ENCODE assay signal across 11 mouse cellular contexts in genomic region chr9:54112726-54113125, GRCm38 (mm10). TPM values are rescaled to one million over a fixed set of nuclear protein-coding genes. Genes with fewer than 3 reads are reported as not detected.
DNase-seq lines count a peak whose midpoint lies in the region; ATAC-seq and TF ChIP-seq lines count a peak whose summit lies in the region.
"Had no signal": no experiment of that assay in that cellular context is flagged by ENCODE, and none has a peak within 500 bp of the region (broad histone marks: within the 10 kb centered on the region; RNA-seq: fewer than 3 reads in every experiment).

No protein-coding gene starts in this region.

- H3K9ac ChIP-seq in kidney, embryonic 14.5 days (ENCODE audit: low read depth, low read length), result no peak overlapping the region
- no peak overlapping the region for H3K9ac ChIP-seq in midbrain, embryonic 14.5 days (replicated peaks; ENCODE audit: low read length)
- H3K9ac ChIP-seq in midbrain, embryonic 15.5 days, result no peak overlapping the region
- H3K9ac ChIP-seq: limb, embryonic 15.5 days had no signal

- no peak overlapping the region for H3K27ac ChIP-seq in kidney, adult 2 months (ENCODE audit: insufficient read depth, low read depth, low read length)
- H3K27ac ChIP-seq in kidney, embryonic 14.5 days (ENCODE audit: low read depth, low read length), result no peak overlapping the region
- H3K27ac ChIP-seq in midbrain, embryonic 14.5 days (replicated peaks; ENCODE audit: low read depth, low read length), result no peak overlapping the region
- no peak overlapping the region for H3K27ac ChIP-seq in midbrain, embryonic 15.5 days
- H3K27ac ChIP-seq: limb, embryonic 15.5 days had no signal

- H3K36me3 ChIP-seq in kidney, adult 2 months (ENCODE audit: control insufficient read depth, insufficient read depth, low read length), result no peaks in the 10 kb centered on the region
- no peaks in the 10 kb centered on the region for H3K36me3 ChIP-seq in kidney, embryonic 14.5 days (ENCODE audit: control insufficient read depth, insufficient read depth, low read length)
- H3K36me3 ChIP-seq in midbrain, embryonic 14.5 days (ENCODE audit: control insufficient read depth, insufficient read depth, low read length), result no peaks in the 10 kb centered on the region
- no peaks in the 10 kb centered on the region for H3K36me3 ChIP-seq in midbrain, embryonic 15.5 days (replicated peaks)
- H3K36me3 ChIP-seq: limb, embryonic 15.5 days had no signal

- H3K27me3 ChIP-seq in kidney, adult 2 months (replicated peaks; ENCODE audit: control insufficient read depth, insufficient read depth, low read length), result no peaks in the 10 kb centered on the region
- H3K27me3 ChIP-seq in kidney, embryonic 14.5 days (ENCODE audit: control insufficient read depth, insufficient read depth, low read length), result no peaks in the 10 kb centered on the region
- no peaks in the 10 kb centered on the region for H3K27me3 ChIP-seq in midbrain, embryonic 14.5 days (ENCODE audit: control insufficient read depth, insufficient read depth, low read length)
- no peaks in the 10 kb centered on the region for H3K27me3 ChIP-seq in midbrain, embryonic 15.5 days (replicated peaks)
- H3K27me3 ChIP-seq: limb, embryonic 15.5 days had no signal

- no peak overlapping the region for H3K4me3 ChIP-seq in kidney, adult 2 months (ENCODE audit: insufficient read depth, low read depth, low read length)
- no peak overlapping the region for H3K4me3 ChIP-seq in kidney, embryonic 14.5 days (ENCODE audit: low read length)
- H3K4me3 ChIP-seq in midbrain, embryonic 14.5 days (replicated peaks; ENCODE audit: low read depth, low read length), result no peak overlapping the region
- no peak overlapping the region for H3K4me3 ChIP-seq in midbrain, embryonic 15.5 days
- H3K4me3 ChIP-seq: limb, embryonic 15.5 days; myocyte had no signal

- H3K4me2 ChIP-seq in kidney, embryonic 14.5 days (replicated peaks; ENCODE audit: low read depth, low read length), result no peak overlapping the region
- no peak overlapping the region for H3K4me2 ChIP-seq in midbrain, embryonic 14.5 days (ENCODE audit: low read length)
- H3K4me2 ChIP-seq in midbrain, embryonic 15.5 days, result no peak overlapping the region
- H3K4me2 ChIP-seq: limb, embryonic 15.5 days had no signal

- no peak for TF ChIP-seq POLR2A in kidney, adult 2 months (IDR thresholded peaks at IDR 0.05; ENCODE audit: low read depth, low read length)

- no peaks in the 10 kb centered on the region for H3K4me1 ChIP-seq in kidney, adult 2 months (ENCODE audit: control insufficient read depth, insufficient read depth, low read length)
- H3K4me1 ChIP-seq in kidney, embryonic 14.5 days (ENCODE audit: control insufficient read depth, insufficient read depth, low read length), result no peaks in the 10 kb centered on the region
- H3K4me1 ChIP-seq in midbrain, embryonic 14.5 days (ENCODE audit: control insufficient read depth, insufficient read depth, low read length), result no peaks in the 10 kb centered on the region
- H3K4me1 ChIP-seq in midbrain, embryonic 15.5 days, result no peaks in the 10 kb centered on the region
- H3K4me1 ChIP-seq: limb, embryonic 15.5 days had no signal

- DNase-seq in kidney, adult 2 months, result peak; percentile 13
- peak; percentile 76 for DNase-seq in midbrain, embryonic 14.5 days
- DNase-seq in adipocyte (ENCODE audit: low spot score), result peak; percentile 19
- peak; percentile 3 for DNase-seq in mesoderm, embryonic 11.5 days (ENCODE audit: low read depth, low spot score)
- DNase-seq in T-cell, adult 2 months (ENCODE audit: low spot score), result no peak

- H3K9me3 ChIP-seq in kidney, embryonic 14.5 days (ENCODE audit: control insufficient read depth, low read length), result no peaks in the 10 kb centered on the region; the same call in 1 of the 2 replicates
- 0 out of 2 replicates have a peak, but pooled peaks cover 8% of the 10 kb centered on the region for H3K9me3 ChIP-seq in midbrain, embryonic 14.5 days (ENCODE audit: control insufficient read depth, low read length)
- peaks cover 3% of the 10 kb centered on the region; the same call in 1 of the 2 replicates for H3K9me3 ChIP-seq in midbrain, embryonic 15.5 days
- H3K9me3 ChIP-seq: limb, embryonic 15.5 days had no signal

- no peak for TF ChIP-seq CTCF in kidney, adult 2 months (conservative IDR thresholded peaks at IDR 0.05; ENCODE audit: insufficient read depth, insufficient read length, low read depth, low read length)

- ATAC-seq in kidney, embryonic 14.5 days (ENCODE audit: low FRiP score, low TSS enrichment), result no peak
- ATAC-seq in midbrain, embryonic 14.5 days (ENCODE audit: low FRiP score, low TSS enrichment), result no peak
- ATAC-seq in midbrain, embryonic 15.5 days (replicated peaks), result no peak
- no peak for ATAC-seq in megakaryocyte, adult 5-6 weeks (ENCODE audit: poor library complexity, severe bottlenecking)
- ATAC-seq: activated CD4-positive, CD25-positive, alpha-beta regulatory T cell, adult 4 months had no signal

RNA-seq across cellular contexts. Expression of gene Tnfaip8l3, which starts 44.5 kb away (rescaled TPM):
- polyA plus RNA-seq in kidney, adult 2 months (2012; rRNA removed), result 0.11 and 0.14 TPM in 2 replicates
- 0.19 and 0.31 TPM in 2 replicates for polyA plus RNA-seq in kidney, embryonic 14.5 days (2014; fragmentation: Nextera tagmentation; extraction: Ambion mirVana)
- 0.36 and 0.65 TPM in 2 replicates for polyA plus RNA-seq in midbrain, embryonic 14.5 days (2014; fragmentation: Nextera tagmentation; extraction: Ambion mirVana)
- 0.27 TPM in 2 replicates for polyA plus RNA-seq in midbrain, embryonic 15.5 days (2015; fragmentation: Nextera tagmentation; extraction: Ambion mirVana)
- total RNA-seq in megakaryocyte, adult 5-6 weeks (2015), result not detected in 2 replicates
- total RNA-seq in megakaryocyte, adult 5-6 weeks (2017), result 0.44 TPM in 1 of 2 replicates, not detected in the other
- polyA plus RNA-seq: activated CD4-positive, CD25-positive, alpha-beta regulatory T cell, adult 4 months; myocyte had no signal
